Mouse (Mus musculus): ENCODE data around the gene Sbds. TPM values are rescaled to one million over a fixed set of nuclear protein-coding genes. Genes with fewer than 3 reads are reported as not detected.
A peak's percentile ranks its signal among the peaks of the same experiment; 100 is the strongest.
"Not testable (repeated sequence)": the region's sequence is repeated elsewhere in the genome, so short reads cannot be mapped to it uniquely, and the experiment has no call there.

The Sbds gene
- polyA plus RNA-seq, 1 experiment from 2014 or later, result 75.5 TPM

- H3K27ac ChIP-seq, result no peak overlapping the region
- H3K4me3 ChIP-seq, result no peak overlapping the region
- H3K9ac ChIP-seq, result no peak overlapping the region
- ATAC-seq (ENCODE audit: low FRiP score, low read depth), result no peak
- H3K27me3 ChIP-seq (replicated peaks), result no peaks in the 10 kb centered on the region
- peaks cover 62% of the 10 kb centered on the region for H3K36me3 ChIP-seq
- H3K9me3 ChIP-seq, result no peaks in the 10 kb centered on the region
- no peaks in the 10 kb centered on the region for H3K4me1 ChIP-seq
- 89% methylated on average over 7 of the region's 7 CpGs for WGBS
- H3K4me2 ChIP-seq (replicated peaks), result no peak overlapping the region
Observed at GRCm38 (mm10) chr5:130278011-130278472, 22.7 kb upstream of the Sbds start.

GRCm38 (mm10) chr5:130275509-130275908, 20.2 kb upstream of the Sbds start:
- H3K9me3 ChIP-seq, result no peaks in the 10 kb centered on the region
- WGBS, result 59% methylated on average over 4 of the region's 4 CpGs
- peaks cover 62% of the 10 kb centered on the region for H3K36me3 ChIP-seq
- no peak for ATAC-seq (ENCODE audit: low FRiP score, low read depth)
- H3K4me3 ChIP-seq, result no peak overlapping the region
- no peak overlapping the region for H3K27ac ChIP-seq
- H3K27me3 ChIP-seq (replicated peaks), result no peaks in the 10 kb centered on the region
- H3K4me2 ChIP-seq (replicated peaks), result no peak overlapping the region
- H3K9ac ChIP-seq, result no peak overlapping the region
- H3K4me1 ChIP-seq, result no peaks in the 10 kb centered on the region

- Histone ChIP-seq H3K9ac (no peak overlapping the region), H3K36me3 (peaks cover 67% of the 10 kb centered on the region)
- 90% methylated on average over 6 of the region's 6 CpGs for whole genome bisulfite sequencing
Observed at GRCm38 (mm10) chr5:130273046-130273445, 17.7 kb upstream of the Sbds start.

GRCm38 (mm10) chr5:130272344-130272743, 17.0 kb upstream of the Sbds start:
- Histone ChIP-seq H3K36me3 (peaks cover 69% of the 10 kb centered on the region), H3K9ac (no peak overlapping the region), H3K27me3 (replicated peaks) (no peaks in the 10 kb centered on the region), H3K4me1 (no peaks in the 10 kb centered on the region), H3K4me3 (no peak overlapping the region), H3K9me3 (no peaks in the 10 kb centered on the region), H3K4me2 (replicated peaks) (no peak overlapping the region), H3K27ac (no peak overlapping the region)
- WGBS, result 97% methylated on average over 1 of the region's 1 CpGs
- no peak for ATAC-seq (ENCODE audit: low FRiP score, low read depth)

More at GRCm38 (mm10) chr5:130273046-130273445, 17.7 kb upstream of the Sbds start:
- H3K9me3 ChIP-seq, result no peaks in the 10 kb centered on the region
- no peak overlapping the region for H3K27ac ChIP-seq
- H3K27me3 ChIP-seq (replicated peaks), result no peaks in the 10 kb centered on the region
- H3K4me3 ChIP-seq, result no peak overlapping the region
- no peaks in the 10 kb centered on the region for H3K4me1 ChIP-seq
- no peak for ATAC-seq (ENCODE audit: low FRiP score, low read depth)
- H3K4me2 ChIP-seq (replicated peaks), result no peak overlapping the region

- H3K4me3 ChIP-seq, result no peak overlapping the region
- WGBS, result 88% methylated on average over 11 of the region's 11 CpGs
Observed at GRCm38 (mm10) chr5:130268976-130269375, 13.6 kb upstream of the Sbds start.

GRCm38 (mm10) chr5:130267316-130267715, 12.0 kb upstream of the Sbds start:
- no peak for ATAC-seq (ENCODE audit: low FRiP score, low read depth)
- Histone ChIP-seq H3K4me1 (no peaks in the 10 kb centered on the region), H3K27ac (no peak overlapping the region), H3K27me3 (replicated peaks) (no peaks in the 10 kb centered on the region), H3K36me3 (peaks cover 64% of the 10 kb centered on the region), H3K9me3 (no peaks in the 10 kb centered on the region), H3K9ac (no peak overlapping the region), H3K4me2 (replicated peaks) (no peak overlapping the region), H3K4me3 (no peak overlapping the region)
- WGBS, result 97% methylated on average over 1 of the region's 1 CpGs

More at GRCm38 (mm10) chr5:130268976-130269375, 13.6 kb upstream of the Sbds start:
- Histone ChIP-seq H3K27me3 (replicated peaks) (no peaks in the 10 kb centered on the region), H3K36me3 (peaks cover 76% of the 10 kb centered on the region), H3K9ac (no peak overlapping the region), H3K9me3 (no peaks in the 10 kb centered on the region), H3K4me2 (replicated peaks) (no peak overlapping the region), H3K4me1 (no peaks in the 10 kb centered on the region), H3K27ac (no peak overlapping the region)
- ATAC-seq (ENCODE audit: low FRiP score, low read depth), result no peak

- Histone ChIP-seq H3K9me3 (no peaks in the 10 kb centered on the region), H3K4me1 (no peaks in the 10 kb centered on the region), H3K27ac (no peak overlapping the region), H3K36me3 (peaks cover 58% of the 10 kb centered on the region), H3K27me3 (replicated peaks) (no peaks in the 10 kb centered on the region), H3K4me2 (replicated peaks) (no peak overlapping the region), H3K9ac (no peak overlapping the region), H3K4me3 (no peak overlapping the region)
- 87% methylated on average over 7 of the region's 7 CpGs for WGBS
- no peak for ATAC-seq (ENCODE audit: low FRiP score, low read depth)
Observed at GRCm38 (mm10) chr5:130266651-130267050, 11.3 kb upstream of the Sbds start.

- no peaks in the 10 kb centered on the region for H3K4me1 ChIP-seq
- no peaks in the 10 kb centered on the region for H3K27me3 ChIP-seq (replicated peaks)
- H3K4me2 ChIP-seq (replicated peaks), result no peak overlapping the region
- H3K9ac ChIP-seq, result no peak overlapping the region
- 89% methylated on average over 6 of the region's 6 CpGs for WGBS
- H3K4me3 ChIP-seq, result no peak overlapping the region
- no peak for ATAC-seq (ENCODE audit: low FRiP score, low read depth)
- H3K36me3 ChIP-seq, result peaks cover 40% of the 10 kb centered on the region
- H3K27ac ChIP-seq, result no peak overlapping the region
- H3K9me3 ChIP-seq, result no peaks in the 10 kb centered on the region
Observed at GRCm38 (mm10) chr5:130264433-130265005, 9.2 kb upstream of the Sbds start.

- Histone ChIP-seq H3K4me3 (no peak overlapping the region), H3K9me3 (no peaks in the 10 kb centered on the region), H3K4me2 (replicated peaks) (no peak overlapping the region), H3K36me3 (peaks cover 29% of the 10 kb centered on the region), H3K4me1 (no peaks in the 10 kb centered on the region), H3K27me3 (replicated peaks) (no peaks in the 10 kb centered on the region), H3K9ac (no peak overlapping the region), H3K27ac (no peak overlapping the region)
- ATAC-seq (ENCODE audit: low FRiP score, low read depth), result no peak
- 79% methylated on average over 11 of the region's 11 CpGs for WGBS
Observed at GRCm38 (mm10) chr5:130263454-130263853, 8.1 kb upstream of the Sbds start.

GRCm38 (mm10) chr5:130257303-130257702, 2.0 kb upstream of the Sbds start:
- Histone ChIP-seq H3K27me3 (replicated peaks) (no peaks in the 10 kb centered on the region), H3K9me3 (no peaks in the 10 kb centered on the region), H3K9ac (peak overlapping the region; percentile 72), H3K4me2 (replicated peaks) (peak overlapping the region; percentile 66), H3K27ac (peak overlapping the region; percentile 53; the same call in 1 of the 2 replicates), H3K4me1 (peaks cover 13% of the 10 kb centered on the region; the same call in 1 of the 2 replicates), H3K36me3 (peaks cover 10% of the 10 kb centered on the region), H3K4me3 (peak overlapping the region; percentile 70)
- 9% methylated on average over 8 of the region's 8 CpGs for WGBS
- no peak for ATAC-seq (ENCODE audit: low FRiP score, low read depth)

- no peaks in the 10 kb centered on the region for H3K27me3 ChIP-seq (replicated peaks)
- WGBS, result 1% methylated on average over 25 of the region's 25 CpGs
Observed at GRCm38 (mm10) chr5:130256678-130257271, 1.4 kb upstream of the Sbds start.

GRCm38 (mm10) chr5:130255799-130256525, 632 bp upstream of the Sbds start:
- 31% methylated on average over 20 of the region's 20 CpGs for WGBS
- Histone ChIP-seq H3K4me3 (peak overlapping the region; percentile 33), H3K4me2 (replicated peaks) (peak overlapping the region; percentile 66), H3K36me3 (peaks cover 22% of the 10 kb centered on the region), H3K4me1 (peaks cover 13% of the 10 kb centered on the region; the same call in 1 of the 2 replicates)
- peak; percentile 2 for ATAC-seq (ENCODE audit: low FRiP score, low read depth)
- not testable (repeated sequence) for H3K27ac ChIP-seq; H3K9me3 ChIP-seq; H3K9ac ChIP-seq; H3K27me3 ChIP-seq (replicated peaks)

More at GRCm38 (mm10) chr5:130256678-130257271, 1.4 kb upstream of the Sbds start:
- Histone ChIP-seq H3K27ac (peak overlapping the region; percentile 53; the same call in 1 of the 2 replicates), H3K9ac (peak overlapping the region; percentile 72), H3K4me2 (replicated peaks) (peak overlapping the region; percentile 66), H3K36me3 (peaks cover 15% of the 10 kb centered on the region), H3K4me1 (peaks cover 13% of the 10 kb centered on the region; the same call in 1 of the 2 replicates), H3K4me3 (peak overlapping the region; percentile 70), H3K9me3 (no peaks in the 10 kb centered on the region)
- ATAC-seq (ENCODE audit: low FRiP score, low read depth), result peak; percentile 94
